Mouse (Mus musculus) embryonic stem cell, embryonic (primary cell): ENCODE results near the gene Pde4a.

Experiments used
- CTCF ChIA-PET, 4 experiments: fragments of 300-600 bp in 2 of 4; fragments of 350-600 bp in 2 of 4; sonication (Branson Sonifier 250); formaldehyde crosslinking; loops; one replicate each; lab custom pipeline; 2022; ENCODE audit warnings: inconsistent platforms in 2 of 4; lab: Charles Lee
- POLR2A ChIA-PET, 4 experiments: fragments of 300-600 bp in 2 of 4; fragments of 350-600 bp in 2 of 4; sonication (Branson Sonifier 250); formaldehyde crosslinking; loops; one replicate each; lab custom pipeline; 2022; ENCODE audit warnings: antibody characterized with exemption in 4 of 4, inconsistent platforms in 1 of 4; lab: Charles Lee

The Pde4a gene

GRCm38 (mm10) chr9:21184733-21185132 lies 19.2 kb downstream of the Pde4a start:
- CTCF ChIA-PET: interaction anchor here in 2 of 4 experiments (0.7 to 2.7 kb wide), 4 partner anchors 12 to 36 kb away, joined by 3 to 11 read pairs (median 4); no protein-coding TSS in a partner anchor

GRCm38 (mm10) chr9:21185436-21185835 lies 19.9 kb downstream of the Pde4a start:
- CTCF ChIA-PET: interaction anchor here in 1 of 4 experiments (1.3 kb wide), 1 partner anchor 16 kb away, joined by 3 read pairs; no protein-coding TSS in a partner anchor
- POLR2A ChIA-PET: interaction anchor here in 2 of 4 experiments (0.6 to 1.7 kb wide), 6 partner anchors 12 to 61 kb away, joined by 3 to 5 read pairs (median 3); no protein-coding TSS in a partner anchor

More at GRCm38 (mm10) chr9:21184733-21185132, 19.2 kb downstream of the Pde4a start:
- POLR2A ChIA-PET: interaction anchor here in 2 of 4 experiments (0.6 to 3.3 kb wide), 10 partner anchors 12 to 106 kb away, joined by 3 to 13 read pairs (median 4); partner anchors contain the start of gene Cdkn2d (in 1 of the 2)

- ChIA-PET POLR2A (interaction anchor here in 2 of 4 experiments (0.6 to 2.5 kb wide), 12 partner anchors 10 to 965 kb away, joined by 3 to 6 read pairs (median 3); partner anchors contain the start of gene Cdkn2d (in 1 of the 2)), CTCF (interaction anchor here (0.6 to 4.0 kb wide), 14 partner anchors 8 to 322 kb away, joined by 3 to 20 read pairs (median 4); no protein-coding TSS in a partner anchor)
Observed at GRCm38 (mm10) chr9:21189905-21190304, 24.4 kb downstream of the Pde4a start.

- CTCF ChIA-PET: interaction anchor here (0.6 to 4.0 kb wide), 10 partner anchors 12 to 323 kb away, joined by 3 to 20 read pairs (median 4); no protein-coding TSS in a partner anchor
Observed at GRCm38 (mm10) chr9:21190670-21191069, 25.2 kb downstream of the Pde4a start.

GRCm38 (mm10) chr9:21193786-21194185 lies 28.3 kb downstream of the Pde4a start:
- CTCF ChIA-PET: interaction anchor here in 2 of 4 experiments (0.6 to 2.0 kb wide), 6 partner anchors 20 to 111 kb away, joined by 3 to 10 read pairs (median 3); no protein-coding TSS in a partner anchor
- POLR2A ChIA-PET: interaction anchor here in 3 of 4 experiments (0.7 to 1.7 kb wide), 7 partner anchors 11 to 278 kb away, joined by 3 to 8 read pairs (median 4); no protein-coding TSS in a partner anchor

More at GRCm38 (mm10) chr9:21190670-21191069, 25.2 kb downstream of the Pde4a start:
- POLR2A ChIA-PET: interaction anchor here in 2 of 4 experiments (0.6 to 2.5 kb wide), 9 partner anchors 13 to 965 kb away, joined by 3 to 6 read pairs (median 3); partner anchors contain the start of gene Cdkn2d (in 1 of the 2)

- CTCF ChIA-PET: interaction anchor here in 3 of 4 experiments (0.6 to 2.0 kb wide), 5 partner anchors 17 to 31 kb away, joined by 3 to 10 read pairs (median 4); no protein-coding TSS in a partner anchor
- POLR2A ChIA-PET: interaction anchor here in 3 of 4 experiments (0.6 to 1.7 kb wide), 9 partner anchors 10 to 349 kb away, joined by 3 to 7 read pairs (median 4); partner anchors contain the start of gene Tmed1 (in 1 of the 3)
Observed at GRCm38 (mm10) chr9:21194787-21195493, 29.4 kb downstream of the Pde4a start.

GRCm38 (mm10) chr9:21195736-21196505 lies 30.4 kb downstream of the Pde4a start:
- POLR2A ChIA-PET: interaction anchor here (0.7 to 1.4 kb wide), 5 partner anchors 13 to 238 kb away, joined by 3 to 7 read pairs (median 3); no protein-coding TSS in a partner anchor

GRCm38 (mm10) chr9:21196521-21197433 lies 31.3 kb downstream of the Pde4a start:
- CTCF ChIA-PET: interaction anchor here in 2 of 4 experiments (0.6 to 1.5 kb wide), 3 partner anchors 23 to 166 kb away, joined by 3 to 4 read pairs (median 3); no protein-coding TSS in a partner anchor
- POLR2A ChIA-PET: interaction anchor here (0.6 to 1.4 kb wide), 8 partner anchors 24 to 238 kb away, joined by 3 to 7 read pairs (median 3); no protein-coding TSS in a partner anchor

More at GRCm38 (mm10) chr9:21195736-21196505, 30.4 kb downstream of the Pde4a start:
- CTCF ChIA-PET: interaction anchor here in 2 of 4 experiments (0.7 to 2.0 kb wide), 3 partner anchors 25 to 30 kb away, joined by 4 to 10 read pairs (median 4); no protein-coding TSS in a partner anchor

GRCm38 (mm10) chr9:21197981-21198380 lies 32.5 kb downstream of the Pde4a start:
- ChIA-PET CTCF (interaction anchor here in 2 of 4 experiments (1.3 to 2.2 kb wide), 3 partner anchors 11 to 36 kb away, joined by 3 to 6 read pairs (median 4); no protein-coding TSS in a partner anchor), POLR2A (interaction anchor here in 2 of 4 experiments (0.9 to 1.5 kb wide), 8 partner anchors 12 to 555 kb away, joined by 3 to 4 read pairs (median 3); partner anchors contain the start of gene Ubl5 (in 1 of the 2))

- CTCF ChIA-PET: interaction anchor here in 2 of 4 experiments (0.5 to 2.2 kb wide), 4 partner anchors 10 to 22 kb away, joined by 3 to 6 read pairs (median 4); no protein-coding TSS in a partner anchor
Observed at GRCm38 (mm10) chr9:21198960-21199359, 33.4 kb downstream of the Pde4a start.

GRCm38 (mm10) chr9:21204156-21204527 lies 38.6 kb downstream of the Pde4a start:
- ChIA-PET CTCF (interaction anchor here in 3 of 4 experiments (0.5 to 2.1 kb wide), 8 partner anchors 17 to 373 kb away, joined by 3 to 20 read pairs (median 5); no protein-coding TSS in a partner anchor), POLR2A (interaction anchor here in 3 of 4 experiments (0.7 to 3.2 kb wide), 29 partner anchors 9 to 326 kb away, joined by 3 to 17 read pairs (median 5); partner anchors contain the start of genes Cdkn2d (in 2 of the 3), Gm38431 (in 2 of the 3), Raver1 (in 2 of the 3) and Icam1 (in 1 of the 3))

More at GRCm38 (mm10) chr9:21198960-21199359, 33.4 kb downstream of the Pde4a start:
- POLR2A ChIA-PET: interaction anchor here in 2 of 4 experiments (1.0 to 1.5 kb wide), 4 partner anchors 11 to 75 kb away, joined by 3 read pairs; no protein-coding TSS in a partner anchor

- ChIA-PET POLR2A (interaction anchor here in 2 of 4 experiments (0.7 to 3.2 kb wide), 33 partner anchors 10 to 327 kb away, joined by 3 to 17 read pairs (median 4); partner anchors contain the start of genes Cdkn2d (in 2 of the 2), Gm38431 (in 2 of the 2), Raver1 (in 2 of the 2) and Icam1 (in 1 of the 2)), CTCF (interaction anchor here (0.5 to 2.8 kb wide), 16 partner anchors 10 to 374 kb away, joined by 3 to 20 read pairs (median 4); partner anchors contain the start of gene Cdkn2d (in 1 of the 4))
Observed at GRCm38 (mm10) chr9:21204528-21205272, 39.2 kb downstream of the Pde4a start.

- CTCF ChIA-PET: interaction anchor here in 3 of 4 experiments (0.6 to 2.8 kb wide), 5 partner anchors 11 to 41 kb away, joined by 3 to 12 read pairs (median 5); no protein-coding TSS in a partner anchor
- POLR2A ChIA-PET: interaction anchor here in 2 of 4 experiments (1.1 to 3.2 kb wide), 4 partner anchors 8 to 159 kb away, joined by 3 to 14 read pairs (median 4); no protein-coding TSS in a partner anchor
Observed at GRCm38 (mm10) chr9:21206848-21207247, 41.3 kb downstream of the Pde4a start.

GRCm38 (mm10) chr9:21208626-21209025 lies 43.1 kb downstream of the Pde4a start:
- ChIA-PET CTCF (interaction anchor here in 2 of 4 experiments (0.6 to 2.1 kb wide), 3 partner anchors 10 to 64 kb away, joined by 3 to 6 read pairs (median 3); no protein-coding TSS in a partner anchor), POLR2A (interaction anchor here in 2 of 4 experiments (0.6 to 1.7 kb wide), 4 partner anchors 15 to 258 kb away, joined by 3 to 4 read pairs (median 4); partner anchors contain the start of genes Atg4d (in 1 of the 2), Gm38431 (in 1 of the 2) and Raver1 (in 1 of the 2))
